Mouse (Mus musculus) ES-E14 (cell line): ENCODE measurements around the gene Slc9a9. TPM values are rescaled to one million over a fixed set of nuclear protein-coding genes. Genes with fewer than 3 reads are reported as not detected.

Experiments used
- DNase-seq: peaks from one replicate; pipeline ENCODE4 v3.0.0-alpha.2; 2013; ENCODE audit warnings: low read depth, low spot score
- H3K27ac ChIP-seq: 2 replicates; pipeline ENCODE4 v1.5.1; 2012; ENCODE audit warnings: low read depth, mild to moderate bottlenecking, low read length, moderate library complexity, mixed read lengths; ENCODE audit not compliant: poor library complexity, insufficient read depth, severe bottlenecking
- H3K36me3 ChIP-seq: 2 replicates; pipeline ENCODE4 v1.6.1; 2012; ENCODE audit warnings: mild to moderate bottlenecking, low read length, moderate library complexity, mixed read lengths; ENCODE audit not compliant: control insufficient read depth, poor library complexity, insufficient read depth, severe bottlenecking
- H3K4me1 ChIP-seq, 2 experiments: fragments of 150-350 bp in 1 of 2; sonication (generic) in 1 of 2; 2 replicates each; pipeline ENCODE4 v1.6.1; 2012; ENCODE audit warnings: low read length in 2 of 2, mild to moderate bottlenecking in 1 of 2, mixed read lengths in 1 of 2; ENCODE audit not compliant: control insufficient read depth in 2 of 2, insufficient read depth in 2 of 2, poor library complexity in 1 of 2
- H3K4me3 ChIP-seq, 2 experiments: fragments of 150-350 bp in 1 of 2; sonication (generic) in 1 of 2; 2 replicates each; pipeline ENCODE4 v1.5.1; 2012; ENCODE audit warnings: low read length in 2 of 2, low read depth in 1 of 2, mild to moderate bottlenecking in 1 of 2, mixed read lengths in 1 of 2; ENCODE audit not compliant: insufficient read depth in 1 of 2, poor library complexity in 1 of 2, severe bottlenecking in 1 of 2
- H3K9ac ChIP-seq: 2 replicates; pipeline ENCODE4 v1.6.1; 2012; ENCODE audit warnings: low read depth, mild to moderate bottlenecking, low read length, mixed read lengths; ENCODE audit not compliant: poor library complexity, insufficient read depth, severe bottlenecking
- H3K9me3 ChIP-seq: fragments of 150-350 bp; sonication (generic); 2 replicates; pipeline ENCODE4 v1.6.1; 2012; ENCODE audit warnings: low read depth, mild to moderate bottlenecking, low read length; ENCODE audit not compliant: control insufficient read depth, insufficient read depth
- CHD2 ChIP-seq: IDR thresholded peaks from 2 replicates; pipeline ENCODE4 v1.6.1; 2014; ENCODE audit warnings: mild to moderate bottlenecking, low read depth, low read length, inconsistent platforms
- HCFC1 ChIP-seq: IDR thresholded peaks from 2 replicates; pipeline ENCODE4 v1.6.1; 2012; ENCODE audit warnings: low read length, inconsistent platforms, borderline replicate concordance; ENCODE audit not compliant: insufficient read depth
- MAFK ChIP-seq: IDR thresholded peaks from 2 replicates; pipeline ENCODE4 v1.6.1; 2014; ENCODE audit warnings: mild to moderate bottlenecking, low read depth, low read length, inconsistent platforms; ENCODE audit not compliant: insufficient read depth
- ZC3H11A ChIP-seq: IDR thresholded peaks from 2 replicates; pipeline ENCODE4 v1.6.1; 2012; ENCODE audit warnings: low read depth, mild to moderate bottlenecking, inconsistent platforms, low read length, borderline replicate concordance
- ZNF384 ChIP-seq: IDR thresholded peaks from 2 replicates; pipeline ENCODE4 v1.6.1; 2012; ENCODE audit warnings: low read depth, low read length, inconsistent platforms
- in situ Hi-C, 2 experiments: fragments of 600-800 bp; cut with MboI; formaldehyde crosslinking; loops; one replicate each; pipeline ENCODE4 v1.15.1; 2025; ENCODE audit warnings: low sequenced_read_pairs in 2 of 2, inconsistent platforms in 1 of 2; ENCODE audit not compliant: unreplicated experiment in 2 of 2
- total RNA-seq: library from RNA; depleted of rRNA; stranded (reverse); fragments of 300-350 nt; gene quantifications from 2 replicates; pipeline ENCODE4 v1.2.3, GENCODE M21; 2012; rRNA removed

Gene Slc9a9
- total RNA-seq, 1 experiment, result 0.13 TPM

DNA sequence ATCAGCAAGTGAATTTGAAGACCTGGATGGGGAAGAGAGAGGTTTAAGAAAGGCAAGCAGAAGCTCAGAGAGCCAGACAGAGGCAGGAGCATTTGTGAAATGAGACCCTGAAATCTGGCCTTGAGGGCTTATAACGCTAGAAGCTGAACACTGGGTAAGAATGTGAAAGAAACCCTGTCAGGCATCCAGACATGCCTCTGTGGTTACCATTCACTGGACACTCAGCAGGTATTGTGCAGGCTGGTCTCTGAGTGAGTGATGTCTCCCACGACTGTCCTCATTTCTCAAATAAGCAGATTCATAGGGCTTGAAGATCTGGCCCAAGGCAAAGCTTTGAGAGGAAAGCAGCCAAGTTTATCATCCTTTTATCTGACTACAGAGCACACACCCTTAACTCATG lies 596.5 kb downstream of the Slc9a9 start:
- Histone ChIP-seq H3K9ac (no peak overlapping the region), H3K4me1 (no peaks in the 10 kb centered on the region), H3K36me3 (no peaks in the 10 kb centered on the region), H3K9me3 (no peaks in the 10 kb centered on the region), H3K27ac (no peak overlapping the region), H3K4me3 (no peak overlapping the region)
- DNase-seq, result no peak
- no peak for TF ChIP-seq ZC3H11A
- no peak for TF ChIP-seq MAFK
- TF ChIP-seq CHD2, result no peak
- TF ChIP-seq HCFC1, result no peak
- TF ChIP-seq ZNF384, result no peak
- in situ Hi-C loops, result no loop called here

DNA sequence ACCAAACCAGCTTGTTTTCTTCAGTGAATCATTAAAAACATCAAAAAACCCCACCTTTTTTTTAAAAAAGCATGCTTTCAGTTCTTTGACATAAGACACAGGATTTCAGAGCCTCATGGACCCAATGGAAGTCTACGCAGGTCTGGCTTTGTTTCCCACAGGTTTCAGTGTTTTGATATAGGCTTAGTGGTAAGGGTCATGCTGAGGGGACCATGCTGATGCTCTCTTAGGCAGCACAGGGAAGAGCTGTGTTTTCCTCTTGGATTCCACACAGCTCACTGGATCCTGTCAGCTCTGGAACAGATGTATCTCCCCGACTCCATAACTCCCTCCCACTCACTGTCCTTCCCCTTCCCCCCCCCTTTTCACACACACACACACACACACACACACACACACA lies 597.2 kb downstream of the Slc9a9 start:
- TF ChIP-seq ZNF384 (no peak), ZC3H11A (no peak), CHD2 (no peak), MAFK (no peak), HCFC1 (no peak)
- in situ Hi-C loops, result no loop called here
- Histone ChIP-seq H3K4me1 (no peaks in the 10 kb centered on the region), H3K9ac (no peak overlapping the region), H3K27ac (no peak overlapping the region), H3K4me3 (no peak overlapping the region), H3K9me3 (no peaks in the 10 kb centered on the region), H3K36me3 (no peaks in the 10 kb centered on the region)
- DNase-seq, result no peak

DNA sequence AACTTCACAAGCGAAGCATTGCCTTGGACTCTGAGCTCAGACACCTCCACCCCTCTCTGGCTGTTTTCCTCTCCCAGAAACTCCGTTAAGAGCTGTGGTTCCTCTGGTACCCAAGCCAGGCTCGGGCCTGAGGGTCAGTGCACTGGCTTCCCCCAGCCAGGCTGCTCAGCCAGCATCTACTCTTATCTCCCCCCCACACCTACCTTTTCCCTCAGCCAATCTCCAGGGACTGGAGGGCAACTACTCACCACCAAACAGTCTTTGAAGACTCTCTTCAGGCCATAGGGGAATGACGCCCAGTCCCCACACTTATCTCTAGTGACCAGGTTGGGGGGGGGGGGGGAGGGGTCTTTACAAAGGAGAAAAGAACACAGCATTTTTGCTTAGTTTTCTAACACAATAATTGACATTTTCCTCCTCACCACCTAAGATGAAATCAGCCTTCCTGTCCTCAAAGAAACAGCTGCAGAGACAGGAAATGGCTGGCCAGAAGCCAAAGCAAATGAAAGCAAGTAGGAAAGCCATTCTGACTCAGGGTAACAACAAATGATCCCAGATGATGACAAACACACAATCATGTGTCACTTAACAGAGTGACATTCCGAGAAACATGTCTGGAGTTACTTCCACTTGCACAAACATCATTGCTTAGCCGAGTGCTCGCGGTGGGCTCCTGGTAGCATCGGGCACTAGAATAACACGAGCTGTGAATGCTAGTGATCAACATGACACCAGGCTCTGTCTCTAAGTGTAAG lies 610.1 kb downstream of the Slc9a9 start:
- Histone ChIP-seq H3K4me1 (no peaks in the 10 kb centered on the region), H3K27ac (no peak overlapping the region)

More for the DNA sequence above, 610.1 kb downstream of the Slc9a9 start:
- no peak for DNase-seq
- in situ Hi-C loops, result no loop called here
- Histone ChIP-seq H3K36me3 (no peaks in the 10 kb centered on the region), H3K9me3 (no peaks in the 10 kb centered on the region), H3K9ac (no peak overlapping the region), H3K4me3 (no peak overlapping the region)
- TF ChIP-seq CHD2, result no peak
- no peak for TF ChIP-seq ZNF384
- no peak for TF ChIP-seq ZC3H11A
- TF ChIP-seq HCFC1, result no peak
- TF ChIP-seq MAFK, result no peak

Other genes starting within 250 kb of the Slc9a9 start
- 24.9 and 31.2 TPM in 2 replicates for gene 1190002N15Rik, start 131.8 kb upstream of the Slc9a9 start, total RNA-seq